Mouse (Mus musculus): ENCODE measurements around the gene Sdk1. TPM values are rescaled to one million over a fixed set of nuclear protein-coding genes. Genes with fewer than 3 reads are reported as not detected.

Sdk1 gene
- polyA plus RNA-seq, 1 experiment: 1.6 TPM

DNA sequence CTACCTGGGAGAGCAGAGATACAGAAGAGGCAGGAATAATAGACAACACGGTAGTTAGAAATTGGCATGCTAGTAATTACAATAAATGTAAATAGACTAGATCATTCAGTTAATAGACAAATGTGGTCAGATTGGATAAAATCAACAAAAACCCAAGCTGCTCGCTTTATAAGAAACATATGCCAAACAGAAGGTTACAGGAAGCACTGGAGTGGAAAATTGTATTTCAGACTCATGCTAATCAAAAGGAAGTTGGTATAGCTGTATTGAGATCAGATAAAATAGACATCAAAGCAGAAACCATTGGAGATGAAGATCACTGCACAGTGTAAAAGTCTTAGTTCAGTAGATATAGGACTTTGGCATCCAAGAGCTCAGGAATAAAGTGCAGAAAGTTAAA is 63.4 kb downstream of the Sdk1 start:
- Histone ChIP-seq H3K36me3 (ENCODE audit: control insufficient read depth, insufficient read depth, low read length, poor library complexity, severe bottlenecking) (no peaks in the 10 kb centered on the region), H3K4me1 (ENCODE audit: control insufficient read depth, insufficient read depth, low read length) (no peaks in the 10 kb centered on the region), H3K4me3 (ENCODE audit: low read depth, low read length) (no peak overlapping the region), H3K27me3 (ENCODE audit: control insufficient read depth, insufficient read depth, low read length, poor library complexity, severe bottlenecking) (no peaks in the 10 kb centered on the region), H3K9me3 (replicated peaks; ENCODE audit: control insufficient read depth, insufficient read depth, low read length, poor library complexity, severe bottlenecking) (no peaks in the 10 kb centered on the region), H3K27ac (ENCODE audit: insufficient read depth, low read length) (no peak overlapping the region), H3K9ac (ENCODE audit: low read depth, poor library complexity, severe bottlenecking) (no peak overlapping the region)
- no peak for TF ChIP-seq CTCF (IDR thresholded peaks at IDR 0.05; ENCODE audit: low read depth, low read length)
- TF ChIP-seq EP300 (IDR thresholded peaks at IDR 0.05; ENCODE audit: insufficient read depth, low read depth, low read length): no peak
- no peak for TF ChIP-seq POLR2A (IDR thresholded peaks at IDR 0.05; ENCODE audit: insufficient read depth, low read length)

GRCm38 (mm10) chr5:141310641-141311040 is 69.4 kb downstream of the Sdk1 start:
- Histone ChIP-seq H3K9me3 (replicated peaks; ENCODE audit: control insufficient read depth, insufficient read depth, low read length, poor library complexity, severe bottlenecking) (no peaks in the 10 kb centered on the region), H3K27ac (ENCODE audit: insufficient read depth, low read length) (no peak overlapping the region), H3K4me3 (ENCODE audit: low read depth, low read length) (no peak overlapping the region), H3K27me3 (ENCODE audit: control insufficient read depth, insufficient read depth, low read length, poor library complexity, severe bottlenecking) (no peaks in the 10 kb centered on the region), H3K9ac (ENCODE audit: low read depth, poor library complexity, severe bottlenecking) (no peak overlapping the region), H3K36me3 (ENCODE audit: control insufficient read depth, insufficient read depth, low read length, poor library complexity, severe bottlenecking) (no peaks in the 10 kb centered on the region), H3K4me1 (ENCODE audit: control insufficient read depth, insufficient read depth, low read length) (no peaks in the 10 kb centered on the region)
- no peak for TF ChIP-seq EP300 (IDR thresholded peaks at IDR 0.05; ENCODE audit: insufficient read depth, low read depth, low read length)
- no peak for TF ChIP-seq CTCF (IDR thresholded peaks at IDR 0.05; ENCODE audit: low read depth, low read length)
- TF ChIP-seq POLR2A (IDR thresholded peaks at IDR 0.05; ENCODE audit: insufficient read depth, low read length): no peak

GRCm38 (mm10) chr5:141311801-141312200 is 70.5 kb downstream of the Sdk1 start:
- no peak overlapping the region for H3K27ac ChIP-seq (ENCODE audit: insufficient read depth, low read length)
- H3K27me3 ChIP-seq (ENCODE audit: control insufficient read depth, insufficient read depth, low read length, poor library complexity, severe bottlenecking): no peaks in the 10 kb centered on the region
- no peak for TF ChIP-seq EP300 (IDR thresholded peaks at IDR 0.05; ENCODE audit: insufficient read depth, low read depth, low read length)
- no peak for TF ChIP-seq POLR2A (IDR thresholded peaks at IDR 0.05; ENCODE audit: insufficient read depth, low read length)
- TF ChIP-seq CTCF (IDR thresholded peaks at IDR 0.05; ENCODE audit: low read depth, low read length): no peak
- no peaks in the 10 kb centered on the region for H3K9me3 ChIP-seq (replicated peaks; ENCODE audit: control insufficient read depth, insufficient read depth, low read length, poor library complexity, severe bottlenecking)
- no peak overlapping the region for H3K4me3 ChIP-seq (ENCODE audit: low read depth, low read length)
- no peaks in the 10 kb centered on the region for H3K36me3 ChIP-seq (ENCODE audit: control insufficient read depth, insufficient read depth, low read length, poor library complexity, severe bottlenecking)
- no peak overlapping the region for H3K9ac ChIP-seq (ENCODE audit: low read depth, poor library complexity, severe bottlenecking)
- H3K4me1 ChIP-seq (ENCODE audit: control insufficient read depth, insufficient read depth, low read length): no peaks in the 10 kb centered on the region

DNA sequence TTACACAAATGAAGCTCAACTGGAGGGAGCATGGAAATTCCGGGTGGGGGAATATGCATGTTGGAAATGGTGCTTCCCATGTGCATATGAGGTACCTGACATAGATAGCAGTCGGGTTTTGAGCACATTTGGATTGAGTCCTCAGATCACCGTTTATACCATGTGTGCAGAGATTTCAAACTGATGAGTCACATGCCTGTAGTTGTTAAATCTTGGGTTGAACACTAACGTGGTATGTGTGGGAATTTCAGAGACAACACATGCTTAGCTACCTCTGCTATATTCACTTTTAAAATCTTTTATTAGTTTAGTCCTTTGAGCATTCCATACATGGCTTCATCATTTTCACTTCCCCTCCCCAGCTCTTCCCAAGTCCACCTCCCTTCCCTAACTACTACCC is 71.0 kb downstream of the Sdk1 start:
- Histone ChIP-seq H3K9ac (ENCODE audit: low read depth, poor library complexity, severe bottlenecking) (no peak overlapping the region), H3K27ac (ENCODE audit: insufficient read depth, low read length) (no peak overlapping the region)
- TF ChIP-seq POLR2A (IDR thresholded peaks at IDR 0.05; ENCODE audit: insufficient read depth, low read length): no peak
- TF ChIP-seq EP300 (IDR thresholded peaks at IDR 0.05; ENCODE audit: insufficient read depth, low read depth, low read length): no peak
- TF ChIP-seq CTCF (IDR thresholded peaks at IDR 0.05; ENCODE audit: low read depth, low read length): no peak

DNA sequence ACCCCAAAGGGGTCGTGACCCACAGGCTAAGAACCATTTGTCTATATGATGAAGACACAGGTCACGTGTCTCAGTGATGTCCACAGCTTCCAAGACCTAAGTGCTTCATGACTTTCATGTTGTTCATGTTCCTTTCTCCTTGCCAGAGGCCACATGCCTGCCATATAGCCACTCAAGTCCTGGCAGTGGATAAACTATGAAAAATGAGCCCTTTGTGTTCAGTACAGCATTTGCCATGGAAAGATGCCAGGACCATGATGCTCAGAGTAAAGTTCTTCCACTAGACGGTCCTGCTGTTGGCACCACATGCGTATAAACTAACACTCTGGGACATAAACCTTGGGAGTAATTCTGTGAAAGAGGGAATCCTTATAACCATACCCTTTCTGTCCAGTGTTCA is 75.8 kb downstream of the Sdk1 start:
- Histone ChIP-seq H3K4me3 (ENCODE audit: low read depth, low read length) (no peak overlapping the region), H3K4me1 (ENCODE audit: control insufficient read depth, insufficient read depth, low read length) (no peaks in the 10 kb centered on the region), H3K27me3 (ENCODE audit: control insufficient read depth, insufficient read depth, low read length, poor library complexity, severe bottlenecking) (no peaks in the 10 kb centered on the region), H3K9me3 (replicated peaks; ENCODE audit: control insufficient read depth, insufficient read depth, low read length, poor library complexity, severe bottlenecking) (no peaks in the 10 kb centered on the region), H3K9ac (ENCODE audit: low read depth, poor library complexity, severe bottlenecking) (no peak overlapping the region), H3K27ac (ENCODE audit: insufficient read depth, low read length) (no peak overlapping the region), H3K36me3 (ENCODE audit: control insufficient read depth, insufficient read depth, low read length, poor library complexity, severe bottlenecking) (no peaks in the 10 kb centered on the region)
- no peak for TF ChIP-seq POLR2A (IDR thresholded peaks at IDR 0.05; ENCODE audit: insufficient read depth, low read length)
- no peak for TF ChIP-seq EP300 (IDR thresholded peaks at IDR 0.05; ENCODE audit: insufficient read depth, low read depth, low read length)
- TF ChIP-seq CTCF (IDR thresholded peaks at IDR 0.05; ENCODE audit: low read depth, low read length): no peak

More for the DNA sequence above, 71.0 kb downstream of the Sdk1 start:
- Histone ChIP-seq H3K36me3 (ENCODE audit: control insufficient read depth, insufficient read depth, low read length, poor library complexity, severe bottlenecking) (no peaks in the 10 kb centered on the region), H3K4me1 (ENCODE audit: control insufficient read depth, insufficient read depth, low read length) (no peaks in the 10 kb centered on the region), H3K9me3 (replicated peaks; ENCODE audit: control insufficient read depth, insufficient read depth, low read length, poor library complexity, severe bottlenecking) (no peaks in the 10 kb centered on the region), H3K4me3 (ENCODE audit: low read depth, low read length) (no peak overlapping the region), H3K27me3 (ENCODE audit: control insufficient read depth, insufficient read depth, low read length, poor library complexity, severe bottlenecking) (no peaks in the 10 kb centered on the region)

DNA sequence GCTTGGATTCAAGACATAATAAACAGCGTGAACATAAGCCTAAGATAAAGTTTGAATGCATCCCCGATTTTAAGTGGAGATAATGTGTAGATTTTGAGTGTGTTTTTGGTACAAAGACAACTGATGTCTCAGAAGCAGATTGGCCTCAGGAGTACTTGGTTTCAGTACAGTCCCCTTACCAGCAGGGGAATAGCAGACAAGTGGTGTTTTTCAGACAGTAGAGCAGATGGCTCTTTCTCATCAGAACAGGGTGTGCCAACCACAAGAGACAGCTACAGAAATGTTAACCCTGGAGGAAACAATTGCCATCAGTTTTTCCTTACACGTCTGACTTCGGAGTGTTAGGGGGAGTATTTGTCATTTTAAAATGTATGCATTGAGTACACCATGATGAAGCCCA is 83.6 kb downstream of the Sdk1 start:
- no peak overlapping the region for H3K4me3 ChIP-seq (ENCODE audit: low read depth, low read length)
- no peaks in the 10 kb centered on the region for H3K27me3 ChIP-seq (ENCODE audit: control insufficient read depth, insufficient read depth, low read length, poor library complexity, severe bottlenecking)
- H3K9me3 ChIP-seq (replicated peaks; ENCODE audit: control insufficient read depth, insufficient read depth, low read length, poor library complexity, severe bottlenecking): no peaks in the 10 kb centered on the region
- no peaks in the 10 kb centered on the region for H3K36me3 ChIP-seq (ENCODE audit: control insufficient read depth, insufficient read depth, low read length, poor library complexity, severe bottlenecking)
- H3K9ac ChIP-seq (ENCODE audit: low read depth, poor library complexity, severe bottlenecking): no peak overlapping the region
- no peak overlapping the region for H3K27ac ChIP-seq (ENCODE audit: insufficient read depth, low read length)
- TF ChIP-seq EP300 (IDR thresholded peaks at IDR 0.05; ENCODE audit: insufficient read depth, low read depth, low read length) (no peak), POLR2A (IDR thresholded peaks at IDR 0.05; ENCODE audit: insufficient read depth, low read length) (no peak), CTCF (IDR thresholded peaks at IDR 0.05; ENCODE audit: low read depth, low read length) (no peak)
- H3K4me1 ChIP-seq (ENCODE audit: control insufficient read depth, insufficient read depth, low read length): no peaks in the 10 kb centered on the region
